Mouse (Mus musculus) kidney, adult 9 months (tissue): ENCODE results near the gene Iqgap1.
"Not testable (repeated sequence)": the region's sequence is repeated elsewhere in the genome, so short reads cannot be mapped to it uniquely, and the experiment has no call there.

Experiments used
- DNase-seq: peaks from one replicate; pipeline ENCODE4 v3.0.0; 2022

The Iqgap1 gene

GRCm38 (mm10) chr7:80763864-80764437 lies 61.8 kb downstream of the Iqgap1 start:
- DNase-seq, result peak; percentile 66

- DNase-seq, result peak; percentile 57
Observed at GRCm38 (mm10) chr7:80762297-80762696, 63.5 kb downstream of the Iqgap1 start.

- DNase-seq, result peak; percentile 40
Observed at GRCm38 (mm10) chr7:80754086-80754485, 71.7 kb downstream of the Iqgap1 start.

- DNase-seq, result peak; percentile 97
Observed at GRCm38 (mm10) chr7:80753613-80754012, 72.2 kb downstream of the Iqgap1 start.

GRCm38 (mm10) chr7:80749624-80750023 lies 76.2 kb downstream of the Iqgap1 start:
- no peak for DNase-seq

GRCm38 (mm10) chr7:80749109-80749508 lies 76.7 kb downstream of the Iqgap1 start:
- not testable (repeated sequence) for DNase-seq

GRCm38 (mm10) chr7:80747371-80747770 lies 78.4 kb downstream of the Iqgap1 start:
- no peak for DNase-seq

- DNase-seq, result no peak
Observed at GRCm38 (mm10) chr7:80746166-80746761, 79.5 kb downstream of the Iqgap1 start.

GRCm38 (mm10) chr7:80745746-80746145 lies 80.0 kb downstream of the Iqgap1 start:
- no peak for DNase-seq

GRCm38 (mm10) chr7:80745250-80745649 lies 80.5 kb downstream of the Iqgap1 start:
- DNase-seq, result no peak

GRCm38 (mm10) chr7:80743920-80744630 lies 81.7 kb downstream of the Iqgap1 start:
- DNase-seq, result no peak

- no peak for DNase-seq
Observed at GRCm38 (mm10) chr7:80742671-80743070, 83.1 kb downstream of the Iqgap1 start.

GRCm38 (mm10) chr7:80740954-80741353 lies 84.8 kb downstream of the Iqgap1 start:
- DNase-seq, result peak; percentile 80

GRCm38 (mm10) chr7:80736199-80736598 lies 89.6 kb downstream of the Iqgap1 start:
- DNase-seq, result no peak

GRCm38 (mm10) chr7:80732986-80733385 lies 92.8 kb downstream of the Iqgap1 start:
- DNase-seq, result no peak

GRCm38 (mm10) chr7:80729662-80730061 lies 96.1 kb downstream of the Iqgap1 start:
- peak; percentile 67 for DNase-seq

GRCm38 (mm10) chr7:80721041-80721440 lies 104.7 kb downstream of the Iqgap1 start:
- DNase-seq, result no peak

- no peak for DNase-seq
Observed at GRCm38 (mm10) chr7:80719582-80719981, 106.2 kb downstream of the Iqgap1 start.

GRCm38 (mm10) chr7:80719038-80719437 lies 106.7 kb downstream of the Iqgap1 start:
- DNase-seq, result no peak

GRCm38 (mm10) chr7:80718471-80718870 lies 107.3 kb downstream of the Iqgap1 start:
- no peak for DNase-seq

GRCm38 (mm10) chr7:80716758-80717157 lies 109.0 kb downstream of the Iqgap1 start:
- no peak for DNase-seq

GRCm38 (mm10) chr7:80715306-80715705 lies 110.5 kb downstream of the Iqgap1 start:
- no peak for DNase-seq

GRCm38 (mm10) chr7:80711496-80711895 lies 114.3 kb downstream of the Iqgap1 start:
- no peak for DNase-seq

- no peak for DNase-seq
Observed at GRCm38 (mm10) chr7:80710333-80710732, 115.4 kb downstream of the Iqgap1 start.
